Mouse (Mus musculus) lung, postnatal 0 days (tissue): ENCODE results near the gene Ccdc81. TPM values are rescaled to one million over a fixed set of nuclear protein-coding genes. Genes with fewer than 3 reads are reported as not detected.

Experiments
- ATAC-seq: fragments of 200-750 bp; cut with Nextera tagmentation; 2 replicates; pipeline ENCODE4 v1.8.0; 2017; ENCODE audit warnings: moderate library complexity
- DNase-seq: peaks from one replicate; pipeline ENCODE4 v3.0.0-alpha.2; 2016; ENCODE audit warnings: low spot score
- H3K27ac ChIP-seq: fragments of 300-500 bp; sonication (generic); 2 replicates; pipeline ENCODE4 v1.5.1; 2014; ENCODE audit warnings: antibody characterized with exemption, mild to moderate bottlenecking, low read length, mixed read lengths
- H3K27me3 ChIP-seq: fragments of 300-500 bp; sonication (generic); replicated peaks from 2 replicates; pipeline ENCODE4 v1.6.1; 2014; ENCODE audit warnings: low read length, mixed read lengths; ENCODE audit not compliant: insufficient read depth
- H3K36me3 ChIP-seq: fragments of 300-500 bp; sonication (generic); 2 replicates; pipeline ENCODE4 v1.6.1; 2014; ENCODE audit warnings: low read length, mixed read lengths; ENCODE audit not compliant: insufficient read depth
- H3K4me1 ChIP-seq: fragments of 300-500 bp; sonication (generic); 2 replicates; pipeline ENCODE4 v1.6.1; 2014; ENCODE audit warnings: antibody characterized with exemption, low read depth, low read length, mixed read lengths; ENCODE audit not compliant: insufficient read depth
- H3K4me2 ChIP-seq: fragments of 300-500 bp; sonication (generic); replicated peaks from 2 replicates; pipeline ENCODE4 v1.6.1; 2014; ENCODE audit warnings: low read depth, mild to moderate bottlenecking, low read length, moderate library complexity, mixed read lengths
- H3K4me3 ChIP-seq: fragments of 300-500 bp; sonication (generic); 2 replicates; pipeline ENCODE4 v1.5.1; 2014; ENCODE audit warnings: low read depth, low read length
- H3K9ac ChIP-seq: fragments of 300-500 bp; sonication (generic); replicated peaks from 2 replicates; pipeline ENCODE4 v1.6.1; 2014; ENCODE audit warnings: low read depth, mild to moderate bottlenecking
- H3K9me3 ChIP-seq: fragments of 300-500 bp; sonication (generic); 2 replicates; pipeline ENCODE4 v1.6.1; 2016; ENCODE audit warnings: low read length, mixed read lengths
- CTCF ChIP-seq: IDR thresholded peaks from 2 replicates; pipeline ENCODE4 v1.5.1; 2016; ENCODE audit warnings: antibody characterized with exemption, mild to moderate bottlenecking
- EP300 ChIP-seq: IDR thresholded peaks from 2 replicates; pipeline ENCODE4 v1.6.1; 2016; ENCODE audit warnings: antibody characterized with exemption, mild to moderate bottlenecking, control low read depth
- WGBS: fragments of 180-500 bp; shearing (Covaris S2); extraction: QIAGEN DNeasy Blood & Tissue Kit; methylation state at CpG from one replicate; pipeline ENCODE4 v1.1.7; 2014; 5-methylcytosine and 5-hydroxymethylcytosine counted together
- polyA plus RNA-seq: library from polyadenylated mRNA; unstranded; fragments of >200 nt; fragmentation: Nextera tagmentation; extraction: Ambion mirVana; gene quantifications from 2 replicates; pipeline ENCODE4 v1.2.1, GENCODE M21; 2015

The Ccdc81 gene
- polyA plus RNA-seq, 1 experiment from 2014 or later, result 1.2 TPM

DNA sequence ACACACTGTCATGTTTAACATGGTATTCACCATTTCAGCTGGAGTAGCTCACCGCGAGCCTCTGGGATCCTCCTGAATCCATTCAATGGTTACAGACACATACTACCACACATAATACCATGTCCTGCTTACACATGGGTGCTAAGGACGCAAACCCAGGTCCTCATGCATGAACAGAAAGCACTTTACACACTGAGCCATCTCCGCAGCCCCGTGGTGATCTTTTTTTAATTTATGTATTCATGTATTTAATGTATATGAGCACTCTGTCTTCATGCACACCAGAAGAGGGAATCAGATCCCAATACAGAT is 61.1 kb downstream of the Ccdc81 start:
- Histone ChIP-seq H3K4me1 (no peaks in the 10 kb centered on the region), H3K9ac (no peak overlapping the region), H3K4me3 (no peak overlapping the region), H3K4me2 (no peak overlapping the region), H3K27me3 (no peaks in the 10 kb centered on the region), H3K36me3 (no peaks in the 10 kb centered on the region), H3K27ac (no peak overlapping the region), H3K9me3 (no peaks in the 10 kb centered on the region)
- DNase-seq (no peak), ATAC-seq (no peak)
- TF ChIP-seq EP300 (no peak), CTCF (no peak)
- WGBS, result 89% methylated on average over 5 of the region's 5 CpGs

DNA sequence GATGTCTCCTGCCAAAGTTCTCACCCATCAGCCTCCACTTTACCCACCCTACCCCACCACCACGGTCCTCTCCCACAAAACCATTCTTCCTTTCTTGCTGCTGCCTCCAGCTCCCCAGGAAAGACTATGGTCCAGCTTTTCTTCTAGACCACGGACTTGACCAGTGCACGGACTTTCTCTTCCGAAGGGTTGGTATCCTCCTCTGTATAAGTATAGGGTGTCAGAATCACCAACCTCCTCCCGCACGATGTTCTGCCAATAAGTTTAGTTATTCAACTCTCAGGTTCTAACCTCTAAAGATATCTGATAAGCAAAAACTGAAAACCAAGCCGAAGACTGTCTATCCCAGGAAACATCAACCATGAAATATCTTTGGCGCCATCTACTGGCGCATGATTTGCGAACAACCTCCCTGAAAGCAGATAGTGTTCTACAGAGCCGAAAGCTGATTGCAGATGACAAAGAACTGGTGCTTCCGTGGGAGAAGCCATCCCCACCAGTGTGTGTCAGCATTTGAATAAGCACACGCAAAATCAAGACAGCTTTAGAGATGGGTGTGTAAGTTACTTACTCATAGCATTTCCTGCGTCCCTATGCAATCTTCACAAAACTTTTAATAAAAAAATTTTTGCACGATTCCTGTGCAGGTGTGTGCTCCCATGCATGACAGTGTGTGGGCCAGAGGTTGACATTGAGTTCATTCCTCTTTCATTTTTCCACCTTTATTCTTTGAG is 61.6 kb downstream of the Ccdc81 start:
- H3K4me1 ChIP-seq, result no peaks in the 10 kb centered on the region
- H3K27ac ChIP-seq, result no peak overlapping the region
- no peaks in the 10 kb centered on the region for H3K27me3 ChIP-seq
- H3K36me3 ChIP-seq, result no peaks in the 10 kb centered on the region
- H3K4me2 ChIP-seq, result no peak overlapping the region
- peak; percentile 54 for ATAC-seq
- WGBS, result 27% methylated on average over 15 of the region's 15 CpGs
- TF ChIP-seq EP300 (peak; percentile 46; the same call in 1 of the 2 replicates), CTCF (peak; percentile 92)
- H3K9me3 ChIP-seq, result no peaks in the 10 kb centered on the region
- DNase-seq, result peak; percentile 91
- no peak overlapping the region for H3K4me3 ChIP-seq
- no peak overlapping the region for H3K9ac ChIP-seq

DNA sequence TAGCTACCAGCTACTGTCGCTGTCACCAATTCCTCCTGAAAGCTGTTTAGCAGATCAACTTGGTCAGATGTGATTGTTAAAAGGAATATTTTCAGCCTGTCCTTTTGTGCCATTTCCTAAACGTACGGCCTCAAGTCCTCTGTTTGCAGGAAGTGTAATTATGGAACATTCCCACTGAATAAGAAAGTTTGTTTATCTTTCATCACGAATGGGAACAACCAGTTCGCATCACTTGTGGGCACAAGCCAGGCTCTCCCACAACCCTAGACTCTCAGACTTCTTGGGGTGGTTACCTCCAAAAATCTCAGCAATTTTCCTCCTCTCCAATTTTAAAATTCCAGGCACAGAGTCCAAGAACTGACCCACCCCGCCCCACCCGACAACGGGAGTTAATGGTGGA is 63.7 kb downstream of the Ccdc81 start:
- ATAC-seq (no peak; the same call in 1 of the 2 replicates), DNase-seq (peak; percentile 21)
- Histone ChIP-seq H3K4me2 (no peak overlapping the region), H3K36me3 (no peaks in the 10 kb centered on the region), H3K9me3 (no peaks in the 10 kb centered on the region), H3K4me1 (no peaks in the 10 kb centered on the region), H3K4me3 (no peak overlapping the region), H3K27me3 (no peaks in the 10 kb centered on the region), H3K9ac (no peak overlapping the region), H3K27ac (no peak overlapping the region)
- WGBS, result 46% methylated on average over 8 of the region's 8 CpGs
- TF ChIP-seq EP300 (peak; percentile 86), CTCF (no peak)

DNA sequence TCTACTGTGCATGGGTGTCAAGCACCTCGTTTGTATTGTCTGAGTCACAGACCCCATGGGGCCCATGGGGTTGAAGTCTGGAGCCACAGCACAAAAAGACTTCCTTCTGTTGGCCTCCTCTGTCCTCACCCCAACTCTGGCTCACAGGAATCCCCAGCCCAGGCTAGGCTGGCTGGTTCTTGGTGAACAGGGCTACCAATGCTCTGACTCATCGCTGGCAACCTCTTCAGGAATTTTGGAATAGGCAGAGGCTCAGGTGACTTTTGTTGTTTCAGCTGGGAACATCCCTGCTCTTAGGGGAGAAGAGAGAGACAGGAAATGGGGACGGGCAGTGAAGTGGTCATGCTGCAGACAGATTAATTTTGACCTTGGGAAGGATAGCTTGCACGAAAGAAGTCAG is 65.6 kb downstream of the Ccdc81 start:
- Histone ChIP-seq H3K9me3 (no peaks in the 10 kb centered on the region), H3K4me3 (no peak overlapping the region), H3K9ac (no peak overlapping the region), H3K4me2 (no peak overlapping the region), H3K4me1 (no peaks in the 10 kb centered on the region), H3K27me3 (no peaks in the 10 kb centered on the region), H3K36me3 (no peaks in the 10 kb centered on the region), H3K27ac (no peak overlapping the region)
- DNase-seq, result no peak
- no peak for TF ChIP-seq EP300
- TF ChIP-seq CTCF, result no peak
- 33% methylated on average over 4 of the region's 4 CpGs for WGBS
- ATAC-seq, result peak; percentile 17; the same call in 1 of the 2 replicates

DNA sequence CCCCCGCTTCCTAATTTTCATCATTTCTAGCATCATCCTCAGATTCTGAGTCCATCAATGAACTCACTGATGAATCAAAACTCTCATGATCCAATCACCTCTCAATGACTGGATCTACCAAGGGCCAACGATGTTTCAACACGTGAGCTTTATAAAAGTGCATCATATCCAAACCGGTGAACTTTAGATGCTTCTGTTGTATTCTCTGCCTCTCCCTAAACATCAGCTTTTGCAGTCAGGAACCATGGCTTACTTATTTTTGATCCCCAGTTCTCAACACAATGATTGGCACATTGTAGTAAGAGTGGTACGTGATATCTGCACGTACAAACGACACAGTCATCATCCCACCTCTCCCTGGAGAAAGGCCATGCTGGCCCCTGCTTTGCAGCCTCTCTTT is 66.8 kb downstream of the Ccdc81 start:
- H3K4me3 ChIP-seq, result no peak overlapping the region
- TF ChIP-seq EP300, result no peak
- TF ChIP-seq CTCF, result no peak
- no peaks in the 10 kb centered on the region for H3K4me1 ChIP-seq
- H3K36me3 ChIP-seq, result no peaks in the 10 kb centered on the region
- ATAC-seq (no peak), DNase-seq (no peak)
- no peak overlapping the region for H3K9ac ChIP-seq
- H3K27ac ChIP-seq, result no peak overlapping the region
- no peak overlapping the region for H3K4me2 ChIP-seq
- 96% methylated on average over 7 of the region's 7 CpGs for WGBS
- H3K9me3 ChIP-seq, result no peaks in the 10 kb centered on the region
- no peaks in the 10 kb centered on the region for H3K27me3 ChIP-seq

DNA sequence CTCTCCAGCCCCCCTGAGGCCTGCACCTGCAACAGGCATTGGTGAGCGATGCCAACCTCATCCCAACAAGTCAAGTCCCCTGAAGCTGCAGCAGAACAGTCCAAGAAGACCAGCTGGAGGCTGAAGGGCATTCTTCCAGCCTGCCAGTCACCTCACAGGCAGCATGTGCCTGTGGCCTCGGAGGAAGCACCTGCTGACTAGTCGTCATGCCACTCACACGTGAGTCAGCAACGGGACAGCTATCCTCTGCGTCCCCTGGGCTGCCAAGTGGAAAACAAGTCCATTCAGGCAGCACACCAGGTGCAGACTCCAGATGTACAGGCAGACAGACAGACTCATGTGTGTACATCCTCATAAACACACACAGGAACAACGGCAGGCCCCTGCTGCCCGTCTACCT is 67.9 kb downstream of the Ccdc81 start:
- WGBS, result 75% methylated on average over 8 of the region's 8 CpGs
- Histone ChIP-seq H3K9ac (no peak overlapping the region), H3K27me3 (no peaks in the 10 kb centered on the region), H3K27ac (no peak overlapping the region), H3K4me2 (no peak overlapping the region), H3K36me3 (no peaks in the 10 kb centered on the region), H3K9me3 (no peaks in the 10 kb centered on the region), H3K4me3 (no peak overlapping the region), H3K4me1 (no peaks in the 10 kb centered on the region)
- no peak for ATAC-seq
- TF ChIP-seq EP300 (no peak), CTCF (no peak)
- no peak for DNase-seq

DNA sequence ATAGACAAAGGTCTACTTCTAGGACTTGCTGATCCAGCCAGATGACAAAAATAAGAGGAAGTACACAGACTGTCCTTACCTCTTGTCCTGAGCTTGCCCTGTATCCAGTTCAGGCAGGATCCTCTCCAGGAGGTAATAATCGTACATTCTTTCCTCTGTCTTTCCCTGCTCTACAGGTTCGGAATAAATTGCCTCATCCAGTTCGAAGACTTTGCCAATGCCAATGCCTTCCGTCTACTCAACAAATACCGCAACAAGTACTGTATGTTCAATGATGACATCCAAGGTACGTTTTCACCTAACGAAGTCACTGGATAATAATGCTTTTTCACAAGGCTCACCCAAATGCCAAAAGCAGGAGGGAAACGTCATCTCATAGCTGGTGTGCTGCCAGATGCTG is 69.9 kb downstream of the Ccdc81 start:
- no peak for ATAC-seq
- H3K4me1 ChIP-seq, result no peaks in the 10 kb centered on the region
- H3K4me3 ChIP-seq, result no peak overlapping the region
- no peaks in the 10 kb centered on the region for H3K27me3 ChIP-seq
- no peaks in the 10 kb centered on the region for H3K9me3 ChIP-seq
- no peak overlapping the region for H3K4me2 ChIP-seq
- 80% methylated on average over 8 of the region's 8 CpGs for WGBS
- TF ChIP-seq EP300 (no peak), CTCF (no peak)
- H3K27ac ChIP-seq, result no peak overlapping the region
- no peak overlapping the region for H3K9ac ChIP-seq
- DNase-seq, result no peak
- no peaks in the 10 kb centered on the region for H3K36me3 ChIP-seq
